Mouse (Mus musculus): Measurements from ENCODE around the gene Gm11214.

Gm11214 gene

GRCm38 (mm10) chr4:63663279-63663678 lies at the start of gene Gm11214:
Gm11214 (minus strand) TSS chr4:63663379.
- no peak for DNase-seq

GRCm38 (mm10) chr4:63711886-63712285 lies 48.7 kb upstream of the Gm11214 start:
- DNase-seq, result no peak

- no peak for DNase-seq
Measured at GRCm38 (mm10) chr4:63710431-63711220, 47.4 kb upstream of the Gm11214 start.

- no peak for DNase-seq
Measured at GRCm38 (mm10) chr4:63706279-63706971, 43.2 kb upstream of the Gm11214 start.

GRCm38 (mm10) chr4:63704232-63704631 lies 41.1 kb upstream of the Gm11214 start:
- no peak for DNase-seq

- DNase-seq, result no peak
Measured at GRCm38 (mm10) chr4:63703686-63704085, 40.5 kb upstream of the Gm11214 start.

- no peak for DNase-seq
Measured at GRCm38 (mm10) chr4:63702006-63702704, 39.0 kb upstream of the Gm11214 start.

- DNase-seq, result no peak
Measured at GRCm38 (mm10) chr4:63699749-63700148, 36.6 kb upstream of the Gm11214 start.

GRCm38 (mm10) chr4:63696921-63697320 lies 33.7 kb upstream of the Gm11214 start:
- DNase-seq, result no peak

GRCm38 (mm10) chr4:63692351-63692750 lies 29.2 kb upstream of the Gm11214 start:
- DNase-seq, result no peak

GRCm38 (mm10) chr4:63687429-63687828 lies 24.2 kb upstream of the Gm11214 start:
- no peak for DNase-seq

GRCm38 (mm10) chr4:63686157-63686556 lies 23.0 kb upstream of the Gm11214 start:
- DNase-seq, result no peak

GRCm38 (mm10) chr4:63685253-63685525 lies 22.0 kb upstream of the Gm11214 start:
- no peak for DNase-seq

- no peak for DNase-seq
Measured at GRCm38 (mm10) chr4:63684412-63685252, 21.5 kb upstream of the Gm11214 start.

- no peak for DNase-seq
Measured at GRCm38 (mm10) chr4:63683716-63684115, 20.5 kb upstream of the Gm11214 start.

- no peak for DNase-seq
Measured at GRCm38 (mm10) chr4:63683056-63683455, 19.9 kb upstream of the Gm11214 start.

GRCm38 (mm10) chr4:63682441-63682840 lies 19.3 kb upstream of the Gm11214 start:
- DNase-seq, result no peak

GRCm38 (mm10) chr4:63681557-63681956 lies 18.4 kb upstream of the Gm11214 start:
- DNase-seq, result no peak

- no peak for DNase-seq
Measured at GRCm38 (mm10) chr4:63675128-63675527, 11.9 kb upstream of the Gm11214 start.

- no peak for DNase-seq
Measured at GRCm38 (mm10) chr4:63668255-63668654, 5.1 kb upstream of the Gm11214 start.

- no peak for DNase-seq
Measured at GRCm38 (mm10) chr4:63665738-63666137, 2.6 kb upstream of the Gm11214 start.

- no peak for DNase-seq
Measured at GRCm38 (mm10) chr4:63661857-63662256, 1.3 kb downstream of the Gm11214 start.

- DNase-seq, result no peak
Measured at GRCm38 (mm10) chr4:63661426-63661825, 1.8 kb downstream of the Gm11214 start.

Data from right cerebral cortex, postnatal 14 days (tissue).